Mouse (Mus musculus) cerebellum, postnatal 10 days (tissue): ENCODE measurements at regions not wholly inside any gene's neighbourhood (a gene's known extent, or its start where the extent isn't known, plus 50 kb on each side); places are given as distances from the start of the nearest gene placed in this dataset.

Experiments
- DNase-seq, 2 experiments: peaks; one replicate each; pipeline ENCODE4 v3.0.0; 2021; ENCODE audit warnings: mixed read lengths in 2 of 2

- peak; percentile 68 to 82 for DNase-seq
Measured at GRCm38 (mm10) chr4:12230731-12231130, 58.9 kb upstream of the Fam92a start.
